Mouse (Mus musculus): ENCODE results near the gene Cmip. TPM values are rescaled to one million over a fixed set of nuclear protein-coding genes. Genes with fewer than 3 reads are reported as not detected.

The Cmip gene
- total and polyA plus RNA-seq, 3 experiments = 17.0 to 71.8 TPM; not detected in 1

- H3K9ac ChIP-seq (ENCODE audit: control insufficient read depth, low read depth, low read length, poor library complexity, severe bottlenecking) = no peak overlapping the region
- H3K4me3 ChIP-seq (ENCODE audit: control insufficient read depth in 1 of 2, insufficient read depth in 1 of 2, low read depth in 2 of 2, low read length in 2 of 2) = no peak overlapping the region
- H3K4me1 ChIP-seq (ENCODE audit: control insufficient read depth in 1 of 2, insufficient read depth in 2 of 2, low read length in 2 of 2) = peaks cover 1 to 5% of the 10 kb centered on the region in 2 experiments; a peak in 3 of 4 replicates
- no peaks in the 10 kb centered on the region for H3K27me3 ChIP-seq (ENCODE audit: control insufficient read depth in 1 of 2, insufficient read depth in 2 of 2, low read length in 2 of 2)
- peaks cover 5% of the 10 kb centered on the region; the same call in 1 of the 2 replicates for H3K79me2 ChIP-seq (ENCODE audit: control insufficient read depth, insufficient read depth, low read length, poor library complexity)
- DNase-seq (ENCODE audit: low read depth, low spot score) = no peak
- no peak for TF ChIP-seq MYC (IDR thresholded peaks at IDR 0.05; ENCODE audit: low read depth, low read length)
- no peak for TF ChIP-seq NRF1 (IDR thresholded peaks at IDR 0.05; ENCODE audit: insufficient read depth, low read depth, low read length, poor library complexity, severe bottlenecking)
- no peak for TF ChIP-seq POLR2AphosphoS5 (IDR thresholded peaks at IDR 0.05; ENCODE audit: borderline replicate concordance, low read depth, low read length)
- TF ChIP-seq TBP (IDR thresholded peaks at IDR 0.05; ENCODE audit: low read depth, low read length) = no peak
- TF ChIP-seq E2F4 (IDR thresholded peaks at IDR 0.05; ENCODE audit: borderline replicate concordance, low read depth, low read length) = no peak
- TF ChIP-seq CHD1 (IDR thresholded peaks at IDR 0.05; ENCODE audit: low read depth, low read length) = no peak
- TF ChIP-seq SMC3 (IDR thresholded peaks at IDR 0.05; ENCODE audit: low read depth, low read length) = no peak
- no peak for TF ChIP-seq ETS1 (IDR thresholded peaks at IDR 0.05; ENCODE audit: low read depth, low read length)
- no peak for TF ChIP-seq TAL1 (IDR thresholded peaks at IDR 0.05; ENCODE audit: low read length)
- TF ChIP-seq CHD2 (IDR thresholded peaks at IDR 0.05; ENCODE audit: low read length) = no peak
- TF ChIP-seq SIN3A (IDR thresholded peaks at IDR 0.05; ENCODE audit: low read length) = no peak
- no peak for TF ChIP-seq MAX (IDR thresholded peaks at IDR 0.05; ENCODE audit: low read length)
- no peak for TF ChIP-seq EP300 (IDR thresholded peaks at IDR 0.05; ENCODE audit: low read depth in 1 of 2, low read length in 2 of 2)
- no peaks in the 10 kb centered on the region for H3K9me3 ChIP-seq (replicated peaks; ENCODE audit: insufficient read depth, low read length)
- H3K36me3 ChIP-seq (ENCODE audit: control insufficient read depth in 1 of 2, insufficient read depth in 2 of 2, low read length in 2 of 2) = peaks cover 0 to 3% of the 10 kb centered on the region in 2 experiments; a peak in 2 of 4 replicates
- H3K27ac ChIP-seq (ENCODE audit: control insufficient read depth, low read depth, low read length) = no peak overlapping the region
Observed at GRCm38 (mm10) chr8:117321232-117321631, 64.4 kb downstream of the Cmip start.

GRCm38 (mm10) chr8:117322021-117322420, 65.2 kb downstream of the Cmip start:
- Histone ChIP-seq H3K9ac (ENCODE audit: control insufficient read depth, low read depth, low read length, poor library complexity, severe bottlenecking) (no peak overlapping the region), H3K27ac (ENCODE audit: control insufficient read depth, low read depth, low read length) (no peak overlapping the region), H3K4me1 (ENCODE audit: control insufficient read depth in 1 of 2, insufficient read depth in 2 of 2, low read length in 2 of 2) (peaks cover 1 to 5% of the 10 kb centered on the region in 2 experiments; a peak in 3 of 4 replicates), H3K27me3 (ENCODE audit: control insufficient read depth in 1 of 2, insufficient read depth in 2 of 2, low read length in 2 of 2) (no peaks in the 10 kb centered on the region), H3K4me3 (ENCODE audit: control insufficient read depth in 1 of 2, insufficient read depth in 1 of 2, low read depth in 2 of 2, low read length in 2 of 2) (no peak overlapping the region), H3K9me3 (replicated peaks; ENCODE audit: insufficient read depth, low read length) (no peaks in the 10 kb centered on the region), H3K36me3 (ENCODE audit: control insufficient read depth in 1 of 2, insufficient read depth in 2 of 2, low read length in 2 of 2) (peaks cover 0 to 3% of the 10 kb centered on the region in 2 experiments; a peak in 2 of 4 replicates), H3K79me2 (ENCODE audit: control insufficient read depth, insufficient read depth, low read length, poor library complexity) (peaks cover 5% of the 10 kb centered on the region; the same call in 1 of the 2 replicates)
- TF ChIP-seq MEF2A (IDR thresholded peaks at IDR 0.05; ENCODE audit: extremely low read depth, insufficient replicate concordance, low read depth, low read length, poor library complexity, severe bottlenecking) = no peak
- TF ChIP-seq TCF12 (IDR thresholded peaks at IDR 0.05; ENCODE audit: low read depth, low read length) = no peak
- no peak for TF ChIP-seq ZNF384 (IDR thresholded peaks at IDR 0.05; ENCODE audit: low read depth, low read length)
- no peak for TF ChIP-seq ZC3H11A (IDR thresholded peaks at IDR 0.05; ENCODE audit: low read depth, low read length)
- TF ChIP-seq E2F4 (IDR thresholded peaks at IDR 0.05; ENCODE audit: borderline replicate concordance, low read depth, low read length) = no peak
- no peak for TF ChIP-seq SMC3 (IDR thresholded peaks at IDR 0.05; ENCODE audit: low read depth, low read length)
- TF ChIP-seq POLR2AphosphoS2 (IDR thresholded peaks at IDR 0.05; ENCODE audit: low read length) = no peak
- no peak for TF ChIP-seq MYC (IDR thresholded peaks at IDR 0.05; ENCODE audit: low read depth, low read length)
- TF ChIP-seq POLR2AphosphoS5 (IDR thresholded peaks at IDR 0.05; ENCODE audit: borderline replicate concordance, low read depth, low read length) = no peak
- TF ChIP-seq CTCF (IDR thresholded peaks at IDR 0.05 in 2 of 3, conservative IDR thresholded peaks at IDR 0.05 in 1 of 3; ENCODE audit: control insufficient read depth in 1 of 3, insufficient read depth in 1 of 3, low read depth in 2 of 3, low read length in 3 of 3, poor library complexity in 1 of 3, severe bottlenecking in 1 of 3) = no peak
- no peak for TF ChIP-seq ZKSCAN1 (IDR thresholded peaks at IDR 0.05; ENCODE audit: low read depth, low read length)
- no peak for TF ChIP-seq TBP (IDR thresholded peaks at IDR 0.05; ENCODE audit: low read depth, low read length)
- no peak for TF ChIP-seq USF1 (IDR thresholded peaks at IDR 0.05; ENCODE audit: low read depth, low read length)
- no peak for TF ChIP-seq UBTF (IDR thresholded peaks at IDR 0.05; ENCODE audit: borderline replicate concordance, insufficient read depth, low read depth, low read length)
- no peak for TF ChIP-seq JUND (IDR thresholded peaks at IDR 0.05; ENCODE audit: low read depth, low read length)
- TF ChIP-seq POLR2A (IDR thresholded peaks at IDR 0.05; ENCODE audit: control insufficient read depth in 1 of 2, insufficient read depth in 1 of 2, low read depth in 1 of 2, low read length in 2 of 2, poor library complexity in 1 of 2) = no peak
- no peak for TF ChIP-seq MXI1 (IDR thresholded peaks at IDR 0.05; ENCODE audit: low read depth, low read length)
- no peak for TF ChIP-seq GATA1 (IDR thresholded peaks at IDR 0.05; ENCODE audit: low read depth, low read length)
- no peak for TF ChIP-seq CHD1 (IDR thresholded peaks at IDR 0.05; ENCODE audit: low read depth, low read length)
- DNase-seq (ENCODE audit: low read depth, low spot score) = no peak

Data from MEL (cell line).